Mouse (Mus musculus): Measurements from ENCODE around the gene Klhl42. TPM values are rescaled to one million over a fixed set of nuclear protein-coding genes. Genes with fewer than 3 reads are reported as not detected.
A peak's percentile ranks its signal among the peaks of the same experiment; 100 is the strongest.

Klhl42 gene
- total RNA-seq, 1 experiment from 2014 or later, result 22.1 TPM

GRCm38 (mm10) chr6:147086594-147087225 is 4.5 kb upstream of the Klhl42 start, which contains the start of gene Mansc4:
Gene Mansc4, minus strand, starts transcription at chr6:147087032.
- peak; percentile 50 for DNase-seq

- DNase-seq, result no peak
Measured at GRCm38 (mm10) chr6:147087736-147088135, 3.4 kb upstream of the Klhl42 start.

GRCm38 (mm10) chr6:147088517-147088916 is 2.7 kb upstream of the Klhl42 start:
- no peak for DNase-seq

GRCm38 (mm10) chr6:147090191-147090590 is 988 bp upstream of the Klhl42 start:
- DNase-seq, result no peak

GRCm38 (mm10) chr6:147092136-147092535 is 957 bp downstream of the Klhl42 start:
- DNase-seq, result peak; percentile 79

- no peak for DNase-seq
Measured at GRCm38 (mm10) chr6:147094771-147095170, 3.6 kb downstream of the Klhl42 start.

- DNase-seq, result no peak
Measured at GRCm38 (mm10) chr6:147096109-147096508, 4.9 kb downstream of the Klhl42 start.

GRCm38 (mm10) chr6:147096934-147097333 is 5.8 kb downstream of the Klhl42 start:
- no peak for DNase-seq

GRCm38 (mm10) chr6:147097346-147097929 is 6.3 kb downstream of the Klhl42 start:
- no peak for DNase-seq

- no peak for DNase-seq
Measured at GRCm38 (mm10) chr6:147099458-147100277, 8.5 kb downstream of the Klhl42 start.

GRCm38 (mm10) chr6:147102293-147102692 is 11.1 kb downstream of the Klhl42 start:
- DNase-seq, result no peak

- no peak for DNase-seq
Measured at GRCm38 (mm10) chr6:147105529-147105928, 14.3 kb downstream of the Klhl42 start.

- DNase-seq, result no peak
Measured at GRCm38 (mm10) chr6:147106716-147107115, 15.5 kb downstream of the Klhl42 start.

- DNase-seq, result no peak
Measured at GRCm38 (mm10) chr6:147109283-147109682, 18.1 kb downstream of the Klhl42 start.

- peak; percentile 89 for DNase-seq
Measured at GRCm38 (mm10) chr6:147116579-147116978, 25.4 kb downstream of the Klhl42 start.

GRCm38 (mm10) chr6:147117764-147118163 is 26.6 kb downstream of the Klhl42 start:
- DNase-seq, result no peak

- no peak for DNase-seq
Measured at GRCm38 (mm10) chr6:147118190-147118589, 27.0 kb downstream of the Klhl42 start.

GRCm38 (mm10) chr6:147121320-147121719 is 30.1 kb downstream of the Klhl42 start:
- no peak for DNase-seq

GRCm38 (mm10) chr6:147127239-147127638 is 36.1 kb downstream of the Klhl42 start:
- no peak for DNase-seq

- no peak for DNase-seq
Measured at GRCm38 (mm10) chr6:147138260-147138659, 47.1 kb downstream of the Klhl42 start.

GRCm38 (mm10) chr6:147140600-147141154 is 49.5 kb downstream of the Klhl42 start:
- no peak for DNase-seq

GRCm38 (mm10) chr6:147144664-147145063 is 53.5 kb downstream of the Klhl42 start:
- no peak for DNase-seq

- DNase-seq, result peak; percentile 72
Measured at GRCm38 (mm10) chr6:147145277-147145676, 54.1 kb downstream of the Klhl42 start.

All from adrenal gland, postnatal 14 days (tissue).